Mouse (Mus musculus): ENCODE measurements at regions not wholly inside any gene's neighbourhood (a gene's known extent, or its start where the extent isn't known, plus 50 kb on each side); places are given as distances from the start of the nearest gene placed in this dataset.
A peak's percentile ranks its signal among the peaks of the same experiment; 100 is the strongest.

- peak; percentile 6 for DNase-seq
Measured at GRCm38 (mm10) chr11:21478191-21478590, 93.8 kb upstream of the Wdpcp start.

GRCm38 (mm10) chr11:21470711-21471110, 99.7 kb upstream of the Ugp2 start:
- DNase-seq, result no peak

- no peak for DNase-seq
Measured at GRCm38 (mm10) chr11:21468465-21468864, 97.5 kb upstream of the Ugp2 start.

- DNase-seq, result no peak
Measured at GRCm38 (mm10) chr11:21460011-21460410, 89.0 kb upstream of the Ugp2 start.

GRCm38 (mm10) chr11:21453308-21454106, 82.5 kb upstream of the Ugp2 start:
- no peak for DNase-seq

GRCm38 (mm10) chr11:21433726-21434125, 62.7 kb upstream of the Ugp2 start:
- DNase-seq, result no peak

GRCm38 (mm10) chr11:21430021-21430420, 59.0 kb upstream of the Ugp2 start:
- DNase-seq, result no peak

- no peak for DNase-seq
Measured at GRCm38 (mm10) chr11:21428749-21429148, 57.7 kb upstream of the Ugp2 start.

GRCm38 (mm10) chr11:21428013-21428317, 57.0 kb upstream of the Ugp2 start:
- no peak for DNase-seq

- no peak for DNase-seq
Measured at GRCm38 (mm10) chr11:21427291-21428012, 56.5 kb upstream of the Ugp2 start.

- no peak for DNase-seq
Measured at GRCm38 (mm10) chr11:21425480-21426101, 54.6 kb upstream of the Ugp2 start.

- DNase-seq, result no peak
Measured at GRCm38 (mm10) chr11:21424345-21424744, 53.3 kb upstream of the Ugp2 start.

- DNase-seq, result no peak
Measured at GRCm38 (mm10) chr11:21422281-21422878, 51.4 kb upstream of the Ugp2 start.
